8 mouse cellular contexts compared by ENCODE assay signal in the genomic region with DNA sequence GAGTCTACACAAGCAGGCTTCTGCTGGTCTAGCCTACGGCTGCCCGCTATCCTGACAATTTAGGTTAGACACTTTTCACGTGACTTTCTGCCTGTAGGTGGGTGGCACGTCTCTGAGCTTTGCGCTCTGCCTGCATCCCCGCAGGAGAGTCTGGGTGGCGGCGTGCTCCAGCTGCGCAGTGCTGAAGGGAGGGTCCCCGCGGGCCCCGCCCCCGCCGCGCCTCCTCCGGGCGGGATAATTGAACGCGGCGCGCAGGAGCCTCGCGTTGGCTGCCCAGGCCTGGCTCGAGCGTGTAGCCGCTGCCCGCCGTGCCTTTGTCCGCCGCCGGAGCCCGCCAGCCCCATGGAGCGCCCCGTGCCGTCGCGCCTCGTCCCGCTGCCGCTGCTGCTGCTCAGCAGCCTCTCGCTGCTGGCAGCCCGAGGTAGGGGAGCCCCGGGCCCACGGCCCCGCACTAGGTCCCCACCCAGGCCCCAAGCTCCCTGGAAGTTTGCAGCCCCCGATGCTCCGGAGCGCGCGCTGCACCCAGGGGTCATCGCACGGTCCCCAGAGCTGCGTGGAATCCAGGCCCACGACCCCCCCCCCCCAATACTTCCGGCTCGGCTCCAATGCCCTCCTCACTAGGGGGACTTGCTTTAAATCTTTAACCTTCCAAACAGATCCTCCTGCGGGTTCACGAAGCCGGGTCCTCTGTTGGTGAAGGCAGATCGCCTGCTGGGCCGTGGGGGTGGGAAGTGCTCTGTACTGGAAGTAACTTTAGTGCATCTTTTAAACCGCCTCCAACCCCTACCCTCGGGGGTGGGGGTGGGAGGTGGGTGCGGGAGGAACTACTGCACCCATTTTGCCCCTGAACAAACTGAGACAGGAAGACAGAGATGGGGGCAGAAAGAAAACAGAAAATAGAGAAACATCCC. TPM values are rescaled to one million over a fixed set of nuclear protein-coding genes. Genes with fewer than 3 reads are reported as not detected.
DNase-seq lines count a peak whose midpoint lies in the region; ATAC-seq lines count a peak whose summit lies in the region.

A gene (plus strand): TSS at position 158 of the 911 bp plus-strand sequence.

- no peaks in the 10 kb centered on the region for H3K9me3 ChIP-seq in forebrain, embryonic 14.5 days (replicated peaks; ENCODE audit: control insufficient read depth, low read length)
- no peaks in the 10 kb centered on the region; the same call in 1 of the 2 replicates for H3K9me3 ChIP-seq in heart, embryonic 15.5 days (replicated peaks)
- peaks cover 4% of the 10 kb centered on the region; the same call in 1 of the 2 replicates for H3K9me3 ChIP-seq in liver, embryonic 11.5 days (ENCODE audit: control insufficient read depth, low read length)
- H3K9me3 ChIP-seq in neural tube, embryonic 11.5 days (ENCODE audit: control insufficient read depth, low read length): no peaks in the 10 kb centered on the region

- H3K27ac ChIP-seq in forebrain, embryonic 14.5 days (ENCODE audit: low read depth, low read length): peak within 1 kb of the TSS; percentile 74
- H3K27ac ChIP-seq in heart, embryonic 15.5 days: peak within 1 kb of the TSS; percentile 77
- H3K27ac ChIP-seq in liver, embryonic 11.5 days (ENCODE audit: low read depth, low read length): peak within 1 kb of the TSS; percentile 25; the same call in 1 of the 2 replicates
- peak within 1 kb of the TSS; percentile 77 for H3K27ac ChIP-seq in neural tube, embryonic 11.5 days (ENCODE audit: low read depth, low read length)

- H3K4me2 ChIP-seq in forebrain, embryonic 14.5 days (ENCODE audit: low read length): peak within 1 kb of the TSS; percentile 77
- H3K4me2 ChIP-seq in heart, embryonic 15.5 days: peak within 1 kb of the TSS; percentile 98
- peak within 1 kb of the TSS; percentile 62 for H3K4me2 ChIP-seq in liver, embryonic 11.5 days
- H3K4me2 ChIP-seq in neural tube, embryonic 11.5 days (ENCODE audit: low read depth): peak within 1 kb of the TSS; percentile 90

- no peaks in the 10 kb centered on the region for H3K36me3 ChIP-seq in forebrain, embryonic 14.5 days (ENCODE audit: control insufficient read depth, insufficient read depth, low read length)
- H3K36me3 ChIP-seq in heart, embryonic 15.5 days: no peaks in the 10 kb centered on the region
- no peaks in the 10 kb centered on the region for H3K36me3 ChIP-seq in liver, embryonic 11.5 days (ENCODE audit: control insufficient read depth, insufficient read depth, low read length)
- no peaks in the 10 kb centered on the region for H3K36me3 ChIP-seq in neural tube, embryonic 11.5 days (ENCODE audit: control insufficient read depth, insufficient read depth, low read length)

- peak within 1 kb of the TSS; percentile 56 for H3K4me3 ChIP-seq in forebrain, embryonic 14.5 days (ENCODE audit: low read depth, low read length)
- H3K4me3 ChIP-seq in heart, embryonic 15.5 days: peak within 1 kb of the TSS; percentile 70
- H3K4me3 ChIP-seq in liver, embryonic 11.5 days (ENCODE audit: low read depth, low read length): peak within 1 kb of the TSS; percentile 48
- peak within 1 kb of the TSS; percentile 61 for H3K4me3 ChIP-seq in neural tube, embryonic 11.5 days (ENCODE audit: low read depth, low read length)

- WGBS in forebrain, embryonic 14.5 days: under 1% methylated on average over 63 of the region's 64 CpGs
- WGBS in heart, embryonic 15.5 days: under 1% methylated on average over 51 of the region's 64 CpGs
- 1% methylated on average over 64 of the region's 64 CpGs for WGBS in liver, embryonic 11.5 days
- WGBS in neural tube, embryonic 11.5 days: under 1% methylated on average over 58 of the region's 64 CpGs

- peaks cover 22% of the 10 kb centered on the region for H3K4me1 ChIP-seq in forebrain, embryonic 14.5 days (ENCODE audit: control insufficient read depth, insufficient read depth, low read length)
- peaks cover 37% of the 10 kb centered on the region for H3K4me1 ChIP-seq in heart, embryonic 15.5 days (replicated peaks)
- H3K4me1 ChIP-seq in liver, embryonic 11.5 days (replicated peaks; ENCODE audit: control insufficient read depth, insufficient read depth, low read length): peaks cover 10% of the 10 kb centered on the region
- H3K4me1 ChIP-seq in neural tube, embryonic 11.5 days (ENCODE audit: control insufficient read depth, insufficient read depth, low read length): peaks cover 17% of the 10 kb centered on the region

- H3K9ac ChIP-seq in forebrain, embryonic 14.5 days (ENCODE audit: low read length): peak within 1 kb of the TSS; percentile 78
- H3K9ac ChIP-seq in heart, embryonic 15.5 days: peak within 1 kb of the TSS; percentile 83
- peak within 1 kb of the TSS; percentile 48 for H3K9ac ChIP-seq in liver, embryonic 11.5 days (ENCODE audit: low read depth, low read length)
- H3K9ac ChIP-seq in neural tube, embryonic 11.5 days (ENCODE audit: low read length): peak within 1 kb of the TSS; percentile 93

- H3K27me3 ChIP-seq in forebrain, embryonic 14.5 days (replicated peaks; ENCODE audit: control insufficient read depth, insufficient read depth, low read length): no peaks in the 10 kb centered on the region
- peaks cover 21% of the 10 kb centered on the region for H3K27me3 ChIP-seq in heart, embryonic 15.5 days
- peaks cover 25% of the 10 kb centered on the region for H3K27me3 ChIP-seq in liver, embryonic 11.5 days (replicated peaks; ENCODE audit: control insufficient read depth, insufficient read depth, low read length)
- H3K27me3 ChIP-seq in neural tube, embryonic 11.5 days (ENCODE audit: control insufficient read depth, insufficient read depth, low read length): no peaks in the 10 kb centered on the region

- peak; percentile 46 for DNase-seq in layer of hippocampus, adult 11-12 months (ENCODE audit: low spot score)
- no peak for DNase-seq in layer of hippocampus, adult 9-10 months (ENCODE audit: low spot score)
- peak; percentile 87 for DNase-seq in forebrain, embryonic 14.5 days (ENCODE audit: low spot score)
- DNase-seq in kidney, postnatal 14 days: peak; percentile 86
- peak; percentile 79 for DNase-seq in liver, embryonic 11.5 days (ENCODE audit: low spot score)
- peak; percentile 88 for DNase-seq in neural tube, embryonic 11.5 days (ENCODE audit: low spot score)
- peak; percentile 83 for DNase-seq in thymus, postnatal 0 days (ENCODE audit: low spot score)

- peak; percentile 89 for ATAC-seq in forebrain, embryonic 14.5 days
- ATAC-seq in heart, embryonic 15.5 days (replicated peaks; ENCODE audit: insufficient number of reproducible peaks, insufficient read depth, low FRiP score, low read depth): peak; percentile 83
- peak; percentile 82 for ATAC-seq in liver, embryonic 11.5 days (replicated peaks; ENCODE audit: low FRiP score)
- peak; percentile 86 for ATAC-seq in neural tube, embryonic 11.5 days (ENCODE audit: insufficient read depth, low FRiP score, low TSS enrichment)

RNA-seq across cellular contexts. Expression of the gene that starts here (rescaled TPM):
- polyA plus RNA-seq in forebrain, embryonic 14.5 days (2014; fragmentation: Nextera tagmentation; extraction: Ambion mirVana): 48.9 and 52.1 TPM in 2 replicates
- 119 and 157 TPM in 2 replicates for polyA plus RNA-seq in heart, embryonic 15.5 days (2015; fragmentation: Nextera tagmentation; extraction: Ambion mirVana)
- polyA plus RNA-seq in liver, embryonic 11.5 days (2014; fragmentation: Nextera tagmentation; extraction: Ambion mirVana): 57.6 and 60.2 TPM in 2 replicates
- 115 and 120 TPM in 2 replicates for polyA plus RNA-seq in neural tube, embryonic 11.5 days (2014; fragmentation: Nextera tagmentation; extraction: Ambion mirVana)
- polyA plus RNA-seq in thymus, postnatal 0 days (2015; fragmentation: Nextera tagmentation; extraction: Ambion mirVana): 24.3 and 28.5 TPM in 2 replicates

Comparison
In these comparisons a context has a peak if more than half of its experiments do, and no peak if none do; other contexts are left out.
1. H3K27ac ChIP-seq: peak in every context shown above with its lines; median percentile 77 in heart, embryonic 15.5 days; 77 in neural tube, embryonic 11.5 days; 74 in forebrain, embryonic 14.5 days; 25 in liver, embryonic 11.5 days.